Mouse (Mus musculus) urinary bladder, postnatal 4 days (tissue): ENCODE data around the gene Vmn1r67.

Experiments used
- DNase-seq, 2 experiments: peaks; one replicate each; pipeline ENCODE4 v3.0.0; 2021 to 2022; ENCODE audit warnings: low spot score in 2 of 2

Vmn1r67 gene

GRCm38 (mm10) chr7:10443031-10443430, at the start of gene Vmn1r67:
Gene Vmn1r67 (plus strand): TSS chr7:10443331.
- no peak for DNase-seq

GRCm38 (mm10) chr7:10458166-10458565, 15.0 kb downstream of the Vmn1r67 start:
- no peak for DNase-seq

- no peak for DNase-seq
Measured at GRCm38 (mm10) chr7:10479813-10480212, 36.7 kb downstream of the Vmn1r67 start.

GRCm38 (mm10) chr7:10480588-10481233, 37.6 kb downstream of the Vmn1r67 start:
- no peak for DNase-seq

GRCm38 (mm10) chr7:10494786-10495521, 51.8 kb downstream of the Vmn1r67 start, which contains the start of gene Zik1:
Gene Zik1 (minus strand): TSS chr7:10495394.
- peak; percentile 36 to 64 for DNase-seq

- DNase-seq, result no peak
Measured at GRCm38 (mm10) chr7:10495578-10495977, 52.4 kb downstream of the Vmn1r67 start.
